Mouse (Mus musculus) heart, postnatal 25 days (tissue): ENCODE results near the gene Uprt. TPM values are rescaled to one million over a fixed set of nuclear protein-coding genes. Genes with fewer than 3 reads are reported as not detected.
A peak's percentile ranks its signal among the peaks of the same experiment; 100 is the strongest.

Experiments
- DNase-seq: peaks from one replicate; pipeline ENCODE4 v3.0.0; 2022; ENCODE audit warnings: low spot score
- intact Hi-C: fragments of 180-260 bp; cut with DNase I; formaldehyde crosslinking; loops from one replicate; pipeline ENCODE4 v1.15.1; 2025
- total RNA-seq, 2 experiments: library from RNA; stranded (reverse); gene quantifications; 2 replicates each; pipeline ENCODE4 v1.2.3; 2021

The Uprt gene
- 1 to 10 TPM; 8.4 to 8.9 TPM for total RNA-seq

GRCm38 (mm10) chrX:104482572-104483443 lies at the start of gene Uprt:
TSS of gene Uprt (plus strand) at chrX:104482818.
- intact Hi-C loops = loop anchor here (5.0 to 10.0 kb wide), 2 partner anchors 71 to 168 kb away; partner anchors contain the start of gene Abcb7
- peak; percentile 64 for DNase-seq

GRCm38 (mm10) chrX:104433456-104433855 lies 49.2 kb upstream of the Uprt start:
- no peak for DNase-seq
- intact Hi-C loops = no loop called here

- no peak for DNase-seq
- intact Hi-C loops = no loop called here
These were observed 30.2 kb upstream of the Uprt start for GRCm38 (mm10) chrX:104452433-104452832.

- intact Hi-C loops = no loop called here
- peak; percentile 10 for DNase-seq
These were observed 20.9 kb upstream of the Uprt start for GRCm38 (mm10) chrX:104461755-104462154.

- no peak for DNase-seq
- intact Hi-C loops = no loop called here
These were observed 18.2 kb upstream of the Uprt start for GRCm38 (mm10) chrX:104464376-104464775.

- intact Hi-C loops = no loop called here
- DNase-seq = no peak
These were observed 4.6 kb upstream of the Uprt start for GRCm38 (mm10) chrX:104478041-104478440.

GRCm38 (mm10) chrX:104483444-104483808 lies 808 bp downstream of the Uprt start:
- DNase-seq = no peak
- intact Hi-C loops = loop anchor here (5.0 to 10.0 kb wide), 2 partner anchors 71 to 169 kb away; partner anchors contain the start of gene Abcb7

GRCm38 (mm10) chrX:104485596-104485995 lies 3.0 kb downstream of the Uprt start:
- no peak for DNase-seq
- intact Hi-C loops = loop anchor here (10.0 kb wide), 1 partner anchor 171 kb away; no protein-coding TSS in a partner anchor

GRCm38 (mm10) chrX:104488036-104488435 lies 5.4 kb downstream of the Uprt start:
- intact Hi-C loops = loop anchor here (10.0 kb wide), 1 partner anchor 173 kb away; no protein-coding TSS in a partner anchor
- no peak for DNase-seq

- DNase-seq = no peak
- intact Hi-C loops = loop anchor here (10.0 kb wide), 1 partner anchor 174 kb away; no protein-coding TSS in a partner anchor
These were observed 6.4 kb downstream of the Uprt start for GRCm38 (mm10) chrX:104488870-104489467.

GRCm38 (mm10) chrX:104489626-104490355 lies 7.2 kb downstream of the Uprt start:
- intact Hi-C loops = loop anchor here (10.0 kb wide), 1 partner anchor 175 kb away; no protein-coding TSS in a partner anchor

GRCm38 (mm10) chrX:104501765-104502164 lies 19.1 kb downstream of the Uprt start:
- DNase-seq = no peak
- intact Hi-C loops = no loop called here

More at GRCm38 (mm10) chrX:104489626-104490355, 7.2 kb downstream of the Uprt start:
- DNase-seq = no peak

- no peak for DNase-seq
- intact Hi-C loops = no loop called here
These were observed 60.0 kb downstream of the Uprt start for GRCm38 (mm10) chrX:104542635-104543034.

GRCm38 (mm10) chrX:104543919-104544595 lies 61.4 kb downstream of the Uprt start:
- DNase-seq = no peak
- intact Hi-C loops = no loop called here

GRCm38 (mm10) chrX:104545283-104545682 lies 62.7 kb downstream of the Uprt start:
- DNase-seq = no peak
- intact Hi-C loops = no loop called here

Other genes starting within 250 kb of the Uprt start
- gene Abcb7, start 69.0 kb upstream of the Uprt start, total RNA-seq = 10 to 100 TPM; 35.8 to 36.3 TPM
- gene Zdhhc15, start 188.2 kb downstream of the Uprt start, total RNA-seq = under 1 TPM; 0.67 to 0.78 TPM